Mouse (Mus musculus) ES-Bruce4 (cell line): ENCODE results near the gene Ankfy1. TPM values are rescaled to one million over a fixed set of nuclear protein-coding genes. Genes with fewer than 3 reads are reported as not detected.

Experiments used
- H3K27ac ChIP-seq: 2 replicates; pipeline ENCODE4 v1.5.1; 2012; ENCODE audit warnings: low read length, inconsistent platforms; ENCODE audit not compliant: insufficient read depth
- H3K27me3 ChIP-seq: 2 replicates; pipeline ENCODE4 v1.6.1; 2012; ENCODE audit warnings: mild to moderate bottlenecking, low read length, inconsistent platforms; ENCODE audit not compliant: control insufficient read depth, poor library complexity, insufficient read depth, severe bottlenecking
- H3K36me3 ChIP-seq: 2 replicates; pipeline ENCODE4 v1.6.1; 2012; ENCODE audit warnings: inconsistent platforms, mild to moderate bottlenecking, low read length, moderate library complexity; ENCODE audit not compliant: control insufficient read depth, poor library complexity, insufficient read depth, severe bottlenecking
- H3K4me1 ChIP-seq: one replicate; pipeline ENCODE4 v1.8.1; 2011; ENCODE audit warnings: low read length; ENCODE audit not compliant: control insufficient read depth, insufficient read depth
- H3K4me3 ChIP-seq: 2 replicates; pipeline ENCODE4 v1.5.1; 2011; ENCODE audit warnings: low read depth, mild to moderate bottlenecking, low read length
- H3K9ac ChIP-seq: 2 replicates; pipeline ENCODE4 v1.6.1; 2012; ENCODE audit warnings: low read depth, mild to moderate bottlenecking, inconsistent platforms; ENCODE audit not compliant: poor library complexity, severe bottlenecking
- H3K9me3 ChIP-seq: replicated peaks from 2 replicates; pipeline ENCODE4 v1.6.1; 2012; ENCODE audit warnings: mild to moderate bottlenecking, low read length, inconsistent platforms; ENCODE audit not compliant: control insufficient read depth, poor library complexity, insufficient read depth, severe bottlenecking
- CTCF ChIP-seq: IDR thresholded peaks from one replicate; pipeline ENCODE4 v1.8.1; 2011; ENCODE audit warnings: low read depth, low read length
- EP300 ChIP-seq: IDR thresholded peaks from 2 replicates; pipeline ENCODE4 v1.6.1; 2011; ENCODE audit warnings: low read depth, low read length; ENCODE audit not compliant: insufficient read depth
- POLR2A ChIP-seq: IDR thresholded peaks from one replicate; pipeline ENCODE4 v1.8.1; 2011; ENCODE audit warnings: low read length; ENCODE audit not compliant: insufficient read depth
- polyA plus RNA-seq: library from polyadenylated mRNA; stranded (reverse); fragments of >200 nt; gene quantifications from 2 replicates; pipeline ENCODE4 v1.2.4, GENCODE M21; 2011; ENCODE audit warnings: low read depth; ENCODE audit not compliant: missing spikeins, insufficient read depth, insufficient read length

The Ankfy1 gene
- polyA plus RNA-seq, 1 experiment = 40.0 TPM

GRCm38 (mm10) chr11:72821041-72821440, 131.2 kb downstream of the Ankfy1 start:
- Histone ChIP-seq H3K27me3 (no peaks in the 10 kb centered on the region), H3K4me1 (no peaks in the 10 kb centered on the region), H3K36me3 (no peaks in the 10 kb centered on the region), H3K27ac (no peak overlapping the region), H3K4me3 (no peak overlapping the region), H3K9me3 (no peaks in the 10 kb centered on the region), H3K9ac (no peak overlapping the region)
- TF ChIP-seq CTCF (no peak), POLR2A (no peak), EP300 (no peak)

Other genes starting within 250 kb of the Ankfy1 start
- gene Mybbp1a, start 248.7 kb upstream of the Ankfy1 start, polyA plus RNA-seq = 296 and 298 TPM in 2 replicates
- 0.48 and 1.3 TPM in 2 replicates for gene Spns2, start 200.1 kb upstream of the Ankfy1 start, polyA plus RNA-seq
- gene Spns3, start 139.5 kb upstream of the Ankfy1 start, polyA plus RNA-seq = 0.15 TPM in 1 of 2 replicates, not detected in the other
- 36.6 and 43.0 TPM in 2 replicates for gene Ube2g1, start 82.7 kb upstream of the Ankfy1 start, polyA plus RNA-seq
- gene Cyb5d2, start 106.1 kb downstream of the Ankfy1 start, polyA plus RNA-seq = 7.1 and 7.5 TPM in 2 replicates
- gene Zzef1, start 106.2 kb downstream of the Ankfy1 start, polyA plus RNA-seq = 6.8 and 10.2 TPM in 2 replicates